Mouse (Mus musculus) liver, embryonic 12.5 days (tissue): ENCODE measurements at regions not wholly inside any gene's neighbourhood (a gene's known extent, or its start where the extent isn't known, plus 50 kb on each side); places are given as distances from the start of the nearest gene placed in this dataset.

ENCODE experiments used
- ATAC-seq: fragments of 200-750 bp; cut with Nextera tagmentation; 2 replicates; pipeline ENCODE4 v1.8.0; 2017; ENCODE audit warnings: moderate number of reproducible peaks, mild to moderate bottlenecking, moderate library complexity
- H3K27ac ChIP-seq: fragments of 300-500 bp; sonication (generic); 2 replicates; pipeline ENCODE4 v1.5.1; 2016; ENCODE audit warnings: mild to moderate bottlenecking
- H3K27me3 ChIP-seq: fragments of 300-500 bp; sonication (generic); replicated peaks from 2 replicates; pipeline ENCODE4 v1.6.1; 2016; ENCODE audit warnings: mild to moderate bottlenecking, moderate library complexity
- H3K36me3 ChIP-seq: fragments of 300-500 bp; sonication (generic); 2 replicates; pipeline ENCODE4 v1.6.1; 2016; ENCODE audit warnings: mild to moderate bottlenecking, moderate library complexity
- H3K4me1 ChIP-seq: fragments of 300-500 bp; sonication (generic); 2 replicates; pipeline ENCODE4 v1.6.1; 2016
- H3K4me2 ChIP-seq: fragments of 300-500 bp; sonication (generic); 2 replicates; pipeline ENCODE4 v1.6.1; 2016; ENCODE audit warnings: mild to moderate bottlenecking, moderate library complexity
- H3K4me3 ChIP-seq: fragments of 300-500 bp; sonication (generic); 2 replicates; pipeline ENCODE4 v1.5.1; 2016; ENCODE audit warnings: mild to moderate bottlenecking, moderate library complexity
- H3K9ac ChIP-seq: fragments of 300-500 bp; sonication (generic); 2 replicates; pipeline ENCODE4 v1.6.1; 2016; ENCODE audit warnings: mild to moderate bottlenecking, moderate library complexity
- H3K9me3 ChIP-seq: fragments of 300-500 bp; sonication (generic); replicated peaks from 2 replicates; pipeline ENCODE4 v1.6.1; 2016; ENCODE audit warnings: mild to moderate bottlenecking, moderate library complexity
- WGBS: fragments of 180-500 bp; shearing (Covaris S2); methylation state at CpG from one replicate; pipeline ENCODE4 v1.1.7; 2016; ENCODE audit not compliant: insufficient replicate concordance; 5-methylcytosine and 5-hydroxymethylcytosine counted together

GRCm38 (mm10) chr8:88879857-88880256, 164.1 kb downstream of the Sall1 start:
- no peak overlapping the region for H3K4me2 ChIP-seq
- no peak overlapping the region for H3K9ac ChIP-seq
- no peaks in the 10 kb centered on the region for H3K9me3 ChIP-seq
- H3K4me3 ChIP-seq: no peak overlapping the region
- H3K4me1 ChIP-seq: no peaks in the 10 kb centered on the region
- H3K36me3 ChIP-seq: no peaks in the 10 kb centered on the region
- WGBS: 48% methylated on average over 7 of the region's 7 CpGs
- no peak overlapping the region for H3K27ac ChIP-seq
- no peak for ATAC-seq
- H3K27me3 ChIP-seq: no peaks in the 10 kb centered on the region

- H3K27ac ChIP-seq: no peak overlapping the region
These were observed 166.0 kb downstream of the Sall1 start for GRCm38 (mm10) chr8:88877921-88878320.

GRCm38 (mm10) chr8:88862846-88863455, 166.1 kb downstream of the Cyld start:
- Histone ChIP-seq H3K27me3 (no peaks in the 10 kb centered on the region), H3K4me3 (no peak overlapping the region), H3K4me1 (no peaks in the 10 kb centered on the region), H3K9ac (no peak overlapping the region), H3K36me3 (no peaks in the 10 kb centered on the region), H3K9me3 (no peaks in the 10 kb centered on the region), H3K27ac (no peak overlapping the region), H3K4me2 (no peak overlapping the region)
- no peak for ATAC-seq
- WGBS: 75% methylated on average over 10 of the region's 10 CpGs

More at GRCm38 (mm10) chr8:88877921-88878320, 166.0 kb downstream of the Sall1 start:
- Histone ChIP-seq H3K4me1 (no peaks in the 10 kb centered on the region), H3K27me3 (no peaks in the 10 kb centered on the region), H3K36me3 (no peaks in the 10 kb centered on the region), H3K9ac (no peak overlapping the region), H3K4me3 (no peak overlapping the region), H3K4me2 (no peak overlapping the region), H3K9me3 (no peaks in the 10 kb centered on the region)
- no peak for ATAC-seq
- WGBS: 75% methylated on average over 10 of the region's 10 CpGs

- Histone ChIP-seq H3K4me3 (no peak overlapping the region), H3K4me1 (no peaks in the 10 kb centered on the region), H3K36me3 (no peaks in the 10 kb centered on the region), H3K9ac (no peak overlapping the region), H3K27me3 (no peaks in the 10 kb centered on the region), H3K9me3 (no peaks in the 10 kb centered on the region), H3K4me2 (no peak overlapping the region), H3K27ac (no peak overlapping the region)
- WGBS: 60% methylated on average over 2 of the region's 2 CpGs
- no peak for ATAC-seq
These were observed 160.4 kb downstream of the Cyld start for GRCm38 (mm10) chr8:88857216-88857615.

GRCm38 (mm10) chr8:88853200-88853599, 156.4 kb downstream of the Cyld start:
- 69% methylated on average over 8 of the region's 8 CpGs for WGBS
- Histone ChIP-seq H3K27ac (no peak overlapping the region), H3K36me3 (no peaks in the 10 kb centered on the region), H3K9ac (no peak overlapping the region), H3K4me1 (no peaks in the 10 kb centered on the region), H3K27me3 (no peaks in the 10 kb centered on the region), H3K4me3 (no peak overlapping the region), H3K4me2 (no peak overlapping the region), H3K9me3 (no peaks in the 10 kb centered on the region)
- ATAC-seq: no peak

GRCm38 (mm10) chr8:88845916-88846315, 149.1 kb downstream of the Cyld start:
- Histone ChIP-seq H3K27ac (no peak overlapping the region), H3K4me2 (no peak overlapping the region), H3K4me3 (no peak overlapping the region), H3K27me3 (no peaks in the 10 kb centered on the region), H3K36me3 (no peaks in the 10 kb centered on the region), H3K9ac (no peak overlapping the region), H3K4me1 (no peaks in the 10 kb centered on the region), H3K9me3 (no peaks in the 10 kb centered on the region)
- 47% methylated on average over 11 of the region's 11 CpGs for WGBS
- ATAC-seq: no peak

- no peak for ATAC-seq
- Histone ChIP-seq H3K36me3 (no peaks in the 10 kb centered on the region), H3K27me3 (no peaks in the 10 kb centered on the region), H3K4me1 (no peaks in the 10 kb centered on the region), H3K9me3 (no peaks in the 10 kb centered on the region), H3K4me2 (no peak overlapping the region), H3K27ac (no peak overlapping the region), H3K9ac (no peak overlapping the region), H3K4me3 (no peak overlapping the region)
- 62% methylated on average over 5 of the region's 5 CpGs for WGBS
These were observed 147.5 kb downstream of the Cyld start for GRCm38 (mm10) chr8:88844370-88844769.

GRCm38 (mm10) chr8:88842451-88842850, 145.6 kb downstream of the Cyld start:
- Histone ChIP-seq H3K27ac (no peak overlapping the region), H3K4me2 (no peak overlapping the region), H3K27me3 (no peaks in the 10 kb centered on the region), H3K4me1 (no peaks in the 10 kb centered on the region), H3K4me3 (no peak overlapping the region), H3K9ac (no peak overlapping the region), H3K9me3 (no peaks in the 10 kb centered on the region), H3K36me3 (no peaks in the 10 kb centered on the region)
- ATAC-seq: no peak
- WGBS: 69% methylated on average over 7 of the region's 7 CpGs

GRCm38 (mm10) chr8:88840096-88840495, 143.3 kb downstream of the Cyld start:
- 55% methylated on average over 5 of the region's 5 CpGs for WGBS

GRCm38 (mm10) chr8:88835756-88836291, 139.0 kb downstream of the Cyld start:
- WGBS: 62% methylated on average over 12 of the region's 12 CpGs
- H3K9me3 ChIP-seq: no peaks in the 10 kb centered on the region
- H3K27ac ChIP-seq: no peak overlapping the region
- no peak overlapping the region for H3K9ac ChIP-seq
- no peaks in the 10 kb centered on the region for H3K27me3 ChIP-seq
- H3K4me2 ChIP-seq: no peak overlapping the region
- no peak for ATAC-seq
- no peak overlapping the region for H3K4me3 ChIP-seq
- no peaks in the 10 kb centered on the region for H3K4me1 ChIP-seq
- H3K36me3 ChIP-seq: no peaks in the 10 kb centered on the region

More at GRCm38 (mm10) chr8:88840096-88840495, 143.3 kb downstream of the Cyld start:
- Histone ChIP-seq H3K4me2 (no peak overlapping the region), H3K4me1 (no peaks in the 10 kb centered on the region), H3K9ac (no peak overlapping the region), H3K36me3 (no peaks in the 10 kb centered on the region), H3K27ac (no peak overlapping the region), H3K27me3 (no peaks in the 10 kb centered on the region), H3K9me3 (no peaks in the 10 kb centered on the region), H3K4me3 (no peak overlapping the region)
- no peak for ATAC-seq

- no peaks in the 10 kb centered on the region for H3K4me1 ChIP-seq
- no peaks in the 10 kb centered on the region for H3K36me3 ChIP-seq
- no peak overlapping the region for H3K4me2 ChIP-seq
- H3K27me3 ChIP-seq: no peaks in the 10 kb centered on the region
- no peak overlapping the region for H3K9ac ChIP-seq
- WGBS: 36% methylated on average over 5 of the region's 5 CpGs
- no peak overlapping the region for H3K27ac ChIP-seq
- ATAC-seq: no peak
- H3K4me3 ChIP-seq: no peak overlapping the region
- H3K9me3 ChIP-seq: peaks cover 8% of the 10 kb centered on the region; the same call in 1 of the 2 replicates
These were observed 129.0 kb downstream of the Cyld start for GRCm38 (mm10) chr8:88825816-88826215.

GRCm38 (mm10) chr8:88823931-88824330, 127.1 kb downstream of the Cyld start:
- WGBS: 54% methylated on average over 7 of the region's 7 CpGs

More at GRCm38 (mm10) chr8:88823931-88824330, 127.1 kb downstream of the Cyld start:
- no peak for ATAC-seq
- H3K9ac ChIP-seq: no peak overlapping the region
- H3K4me1 ChIP-seq: no peaks in the 10 kb centered on the region
- H3K9me3 ChIP-seq: peaks cover 8% of the 10 kb centered on the region; the same call in 1 of the 2 replicates
- H3K36me3 ChIP-seq: no peaks in the 10 kb centered on the region
- no peak overlapping the region for H3K4me3 ChIP-seq
- no peaks in the 10 kb centered on the region for H3K27me3 ChIP-seq
- no peak overlapping the region for H3K27ac ChIP-seq
- H3K4me2 ChIP-seq: no peak overlapping the region
